Mouse (Mus musculus) megakaryocyte, adult 5-6 weeks (primary cell): ENCODE measurements around the gene Pfn5. TPM values are rescaled to one million over a fixed set of nuclear protein-coding genes. Genes with fewer than 3 reads are reported as not detected.
"Not testable (repeated sequence)": the region's sequence is repeated elsewhere in the genome, so short reads cannot be mapped to it uniquely, and the experiment has no call there.

Source experiments
- ATAC-seq: 2 replicates; pipeline ENCODE4 v1.8.0; 2016; ENCODE audit warnings: mild to moderate bottlenecking, inconsistent platforms; ENCODE audit not compliant: poor library complexity, severe bottlenecking
- total RNA-seq, 2 experiments: library from RNA; stranded (forward) in 1 of 2; stranded (reverse) in 1 of 2; fragments of 153-499, 151-499 nt in 1 of 2; fragments of 221-1000, 200-1000 nt in 1 of 2; gene quantifications; 2 replicates each; pipeline versions ENCODE4 v1.2.3 to v1.2.4; 2015 to 2017

Gene Pfn5
- total RNA-seq (2015) (not detected in 2 replicates), total RNA-seq (2017) (not detected in 2 replicates)

- ATAC-seq: no peak
Observed at GRCm38 (mm10) chrX:95557887-95558286, at the start of gene Pfn5, which contains the start of gene Asb12. Gene Pfn5 (plus strand): TSS chrX:95558104. Gene Asb12 (minus strand): TSS chrX:95557987.

- no peak for ATAC-seq
Observed at GRCm38 (mm10) chrX:95523883-95524282, 34.0 kb upstream of the Pfn5 start.

GRCm38 (mm10) chrX:95525166-95525565 is 32.7 kb upstream of the Pfn5 start:
- ATAC-seq: no peak

GRCm38 (mm10) chrX:95535493-95535892 is 22.4 kb upstream of the Pfn5 start:
- ATAC-seq: not testable (repeated sequence)

GRCm38 (mm10) chrX:95554321-95554720 is 3.6 kb upstream of the Pfn5 start:
- ATAC-seq: no peak

- ATAC-seq: no peak
Observed at GRCm38 (mm10) chrX:95600609-95601008, 42.7 kb downstream of the Pfn5 start.

Other genes starting within 250 kb of the Pfn5 start
- 2.4 and 2.9 TPM in 2 replicates for gene Amer1, start 113.2 kb upstream of the Pfn5 start, total RNA-seq (2015)
- 3.2 and 3.4 TPM in 2 replicates for gene Amer1, start 113.2 kb upstream of the Pfn5 start, total RNA-seq (2017)
- not detected in 2 replicates for gene Asb12, start 117 bp upstream of the Pfn5 start, total RNA-seq (2015)
- not detected in 2 replicates for gene Asb12, start 117 bp upstream of the Pfn5 start, total RNA-seq (2017)
- gene Zc4h2, start 100.4 kb downstream of the Pfn5 start, total RNA-seq (2015): 2.7 and 3.5 TPM in 2 replicates
- gene Zc4h2, start 100.4 kb downstream of the Pfn5 start, total RNA-seq (2017): 1.2 and 2.5 TPM in 2 replicates
- 0.09 TPM in 1 of 2 replicates, not detected in the other for gene Zc3h12b, start 153.6 kb downstream of the Pfn5 start, total RNA-seq (2015)
- gene Zc3h12b, start 153.6 kb downstream of the Pfn5 start, total RNA-seq (2017): 0.26 TPM in 1 of 2 replicates, not detected in the other